Mouse (Mus musculus) forebrain, embryonic 13.5 days (tissue): ENCODE measurements around the gene Med13l. TPM values are rescaled to one million over a fixed set of nuclear protein-coding genes. Genes with fewer than 3 reads are reported as not detected.
A peak's percentile ranks its signal among the peaks of the same experiment; 100 is the strongest.

Experiments
- ATAC-seq: fragments of 200-750 bp; cut with Nextera tagmentation; 2 replicates; pipeline ENCODE4 v1.8.0; 2017
- H3K27ac ChIP-seq: fragments of 300-500 bp; sonication (generic); 2 replicates; pipeline ENCODE4 v1.5.1; 2015; ENCODE audit warnings: inconsistent platforms, mild to moderate bottlenecking, moderate library complexity
- H3K27me3 ChIP-seq: fragments of 300-500 bp; sonication (generic); 2 replicates; pipeline ENCODE4 v1.6.1; 2015; ENCODE audit warnings: mild to moderate bottlenecking, inconsistent platforms
- H3K36me3 ChIP-seq: fragments of 300-500 bp; sonication (generic); 2 replicates; pipeline ENCODE4 v1.6.1; 2015; ENCODE audit warnings: mild to moderate bottlenecking, inconsistent platforms; ENCODE audit not compliant: poor library complexity, severe bottlenecking
- H3K4me1 ChIP-seq: fragments of 300-500 bp; sonication (generic); 2 replicates; pipeline ENCODE4 v1.6.1; 2015; ENCODE audit warnings: inconsistent platforms
- H3K4me2 ChIP-seq: fragments of 300-500 bp; sonication (generic); 2 replicates; pipeline ENCODE4 v1.6.1; 2015; ENCODE audit warnings: inconsistent platforms, mild to moderate bottlenecking, moderate library complexity
- H3K4me3 ChIP-seq: fragments of 300-500 bp; sonication (generic); 2 replicates; pipeline ENCODE4 v1.5.1; 2015; ENCODE audit warnings: mild to moderate bottlenecking, inconsistent platforms
- H3K9ac ChIP-seq: fragments of 300-500 bp; sonication (generic); 2 replicates; pipeline ENCODE4 v1.6.1; 2015; ENCODE audit warnings: mild to moderate bottlenecking, inconsistent platforms
- H3K9me3 ChIP-seq: fragments of 300-500 bp; sonication (generic); replicated peaks from 2 replicates; pipeline ENCODE4 v1.6.1; 2016; ENCODE audit warnings: inconsistent platforms
- WGBS: fragments of 180-500 bp; shearing (Covaris S2); methylation state at CpG from one replicate; pipeline ENCODE4 v1.1.7; 2015; 5-methylcytosine and 5-hydroxymethylcytosine counted together
- polyA plus RNA-seq: library from polyadenylated mRNA; unstranded; fragments of >200 nt; fragmentation: Nextera tagmentation; extraction: Ambion mirVana; gene quantifications from 2 replicates; pipeline ENCODE4 v1.2.1, GENCODE M21; 2015

Gene Med13l
- polyA plus RNA-seq, 1 experiment from 2014 or later = 17.8 TPM

- H3K27me3 ChIP-seq = no peaks in the 10 kb centered on the region
- H3K4me3 ChIP-seq = no peak overlapping the region
- H3K36me3 ChIP-seq = no peaks in the 10 kb centered on the region
- H3K9ac ChIP-seq = no peak overlapping the region
- H3K27ac ChIP-seq = peak overlapping the region; percentile 22; the same call in 1 of the 2 replicates
- ATAC-seq = peak; percentile 30; the same call in 1 of the 2 replicates
- peaks cover 52% of the 10 kb centered on the region for H3K4me1 ChIP-seq
- H3K4me2 ChIP-seq = no peak overlapping the region
- WGBS = 67% methylated on average over 7 of the region's 7 CpGs
- H3K9me3 ChIP-seq = no peaks in the 10 kb centered on the region
Observed at GRCm38 (mm10) chr5:118691710-118692040, 131.2 kb downstream of the Med13l start.

DNA sequence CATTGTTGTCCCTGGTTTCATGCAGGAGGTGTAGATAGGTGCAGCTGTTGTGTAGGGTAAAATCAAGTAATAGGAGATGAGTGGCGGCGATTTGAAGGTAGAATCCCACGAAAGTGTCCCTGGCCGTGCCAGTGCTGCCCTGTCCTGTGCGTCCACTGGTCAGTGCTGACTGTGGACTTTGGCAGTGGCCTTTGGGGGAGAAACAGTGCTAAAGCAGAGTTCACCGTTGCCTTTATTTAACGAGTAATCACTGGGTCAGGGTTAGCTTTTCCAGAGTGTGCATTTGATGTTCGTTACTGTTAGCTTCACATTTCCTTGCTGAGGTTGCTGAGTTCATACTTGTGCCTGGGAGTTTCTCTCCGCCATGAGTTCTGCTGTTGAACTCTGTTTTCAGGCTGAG is 133.5 kb downstream of the Med13l start:
- Histone ChIP-seq H3K4me1 (peaks cover 40% of the 10 kb centered on the region), H3K9ac (no peak overlapping the region), H3K9me3 (no peaks in the 10 kb centered on the region), H3K36me3 (no peaks in the 10 kb centered on the region), H3K4me2 (no peak overlapping the region), H3K27me3 (no peaks in the 10 kb centered on the region), H3K4me3 (no peak overlapping the region), H3K27ac (no peak overlapping the region)
- 85% methylated on average over 9 of the region's 9 CpGs for WGBS
- no peak for ATAC-seq

- Histone ChIP-seq H3K36me3 (no peaks in the 10 kb centered on the region), H3K9ac (no peak overlapping the region), H3K9me3 (no peaks in the 10 kb centered on the region), H3K4me3 (no peak overlapping the region), H3K4me1 (peaks cover 52% of the 10 kb centered on the region), H3K4me2 (no peak overlapping the region), H3K27me3 (no peaks in the 10 kb centered on the region), H3K27ac (no peak overlapping the region)
- WGBS = 92% methylated on average over 7 of the region's 7 CpGs
- ATAC-seq = no peak
Observed at GRCm38 (mm10) chr5:118697073-118697472, 136.6 kb downstream of the Med13l start.

DNA sequence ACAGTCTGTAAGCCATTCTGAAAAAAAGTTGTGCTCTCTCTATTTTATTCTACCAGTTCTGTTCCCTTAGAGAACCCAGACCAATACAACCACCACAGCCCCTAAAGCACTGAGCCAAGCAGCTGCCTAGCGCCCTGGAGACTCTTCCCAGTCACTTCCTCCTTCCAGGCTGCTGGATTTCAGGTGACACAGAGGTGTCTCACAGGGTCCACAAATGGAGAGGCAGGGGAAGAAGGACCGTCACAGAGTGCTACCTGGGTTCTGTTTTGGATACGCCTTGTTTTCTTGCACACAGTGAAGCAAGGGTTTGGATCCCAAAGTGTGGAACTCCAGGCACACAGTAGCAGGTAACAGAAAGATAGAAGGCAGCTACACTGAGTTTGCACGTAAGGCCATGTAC is 140.5 kb downstream of the Med13l start:
- H3K9me3 ChIP-seq = no peaks in the 10 kb centered on the region
- H3K27ac ChIP-seq = no peak overlapping the region
- no peak overlapping the region for H3K4me3 ChIP-seq
- no peak overlapping the region for H3K4me2 ChIP-seq
- no peaks in the 10 kb centered on the region for H3K36me3 ChIP-seq
- H3K9ac ChIP-seq = no peak overlapping the region
- WGBS = 88% methylated on average over 4 of the region's 4 CpGs
- H3K27me3 ChIP-seq = no peaks in the 10 kb centered on the region
- peaks cover 73% of the 10 kb centered on the region for H3K4me1 ChIP-seq
- no peak for ATAC-seq

DNA sequence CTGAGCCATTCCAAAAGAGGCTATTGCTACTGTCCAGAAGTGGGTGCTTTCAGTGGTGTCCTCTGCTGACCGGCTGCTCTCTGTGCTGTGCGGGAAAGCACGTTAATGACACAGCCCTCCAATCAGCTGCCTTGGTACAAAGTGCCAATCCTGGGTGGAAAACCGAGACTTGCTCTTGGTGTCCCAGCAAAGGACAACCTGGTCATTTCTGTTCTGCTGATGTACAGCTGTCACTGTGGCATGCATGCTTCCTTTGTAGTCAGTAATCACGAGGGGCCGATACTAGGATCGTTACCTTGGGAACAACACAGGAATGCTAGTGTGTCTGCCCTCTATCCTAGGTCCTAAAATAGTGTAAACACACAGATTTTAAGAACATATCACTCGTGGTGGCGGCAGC is 142.2 kb downstream of the Med13l start:
- H3K9ac ChIP-seq = no peak overlapping the region
- no peak overlapping the region for H3K27ac ChIP-seq
- peaks cover 76% of the 10 kb centered on the region for H3K4me1 ChIP-seq
- no peaks in the 10 kb centered on the region for H3K27me3 ChIP-seq
- no peak overlapping the region for H3K4me3 ChIP-seq
- no peaks in the 10 kb centered on the region for H3K36me3 ChIP-seq
- no peak for ATAC-seq
- WGBS = 17% methylated on average over 9 of the region's 9 CpGs
- no peak overlapping the region for H3K4me2 ChIP-seq
- H3K9me3 ChIP-seq = no peaks in the 10 kb centered on the region

- Histone ChIP-seq H3K4me3 (no peak overlapping the region), H3K4me1 (peaks cover 90% of the 10 kb centered on the region), H3K36me3 (no peaks in the 10 kb centered on the region), H3K4me2 (no peak overlapping the region), H3K27me3 (no peaks in the 10 kb centered on the region), H3K9me3 (no peaks in the 10 kb centered on the region), H3K27ac (no peak overlapping the region), H3K9ac (no peak overlapping the region)
- no peak for ATAC-seq
- WGBS = 79% methylated on average over 3 of the region's 3 CpGs
Observed at GRCm38 (mm10) chr5:118704148-118704547, 143.7 kb downstream of the Med13l start.

- Histone ChIP-seq H3K9ac (no peak overlapping the region), H3K9me3 (no peaks in the 10 kb centered on the region), H3K4me1 (peaks cover 94% of the 10 kb centered on the region), H3K27me3 (no peaks in the 10 kb centered on the region), H3K27ac (0 out of 2 replicates have a peak overlapping the region, but pooled peaks have one; percentile 83), H3K4me2 (no peak overlapping the region), H3K36me3 (no peaks in the 10 kb centered on the region), H3K4me3 (no peak overlapping the region)
- whole genome bisulfite sequencing = 86% methylated on average over 9 of the region's 9 CpGs
- no peak for ATAC-seq
Observed at GRCm38 (mm10) chr5:118704960-118705359, 144.5 kb downstream of the Med13l start.

DNA sequence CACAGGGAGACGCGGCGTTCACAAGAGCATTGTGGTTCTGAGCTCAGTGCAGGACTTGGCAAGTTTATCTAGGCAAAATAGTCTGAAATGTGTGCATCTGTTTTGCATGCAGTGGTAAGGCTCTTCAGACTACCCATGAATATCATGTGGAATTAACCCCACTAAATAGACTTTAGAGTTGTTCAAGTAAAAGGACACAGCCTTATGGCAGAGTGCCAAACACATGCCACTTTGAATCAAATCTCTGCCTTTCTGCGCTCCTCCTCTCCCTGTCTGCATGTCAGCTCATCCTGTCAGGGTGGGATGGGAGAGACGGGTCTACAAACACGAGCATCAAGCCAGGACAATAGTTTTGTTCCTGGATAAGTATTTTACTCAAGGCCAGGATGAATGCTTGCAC is 145.5 kb downstream of the Med13l start:
- Histone ChIP-seq H3K27me3 (no peaks in the 10 kb centered on the region), H3K4me3 (no peak overlapping the region), H3K4me2 (peak overlapping the region; percentile 2), H3K4me1 (peaks cover 95% of the 10 kb centered on the region), H3K9me3 (no peaks in the 10 kb centered on the region), H3K36me3 (no peaks in the 10 kb centered on the region), H3K27ac (peak overlapping the region; percentile 83), H3K9ac (no peak overlapping the region)
- ATAC-seq = peak; percentile 55
- WGBS = 30% methylated on average over 6 of the region's 6 CpGs

DNA sequence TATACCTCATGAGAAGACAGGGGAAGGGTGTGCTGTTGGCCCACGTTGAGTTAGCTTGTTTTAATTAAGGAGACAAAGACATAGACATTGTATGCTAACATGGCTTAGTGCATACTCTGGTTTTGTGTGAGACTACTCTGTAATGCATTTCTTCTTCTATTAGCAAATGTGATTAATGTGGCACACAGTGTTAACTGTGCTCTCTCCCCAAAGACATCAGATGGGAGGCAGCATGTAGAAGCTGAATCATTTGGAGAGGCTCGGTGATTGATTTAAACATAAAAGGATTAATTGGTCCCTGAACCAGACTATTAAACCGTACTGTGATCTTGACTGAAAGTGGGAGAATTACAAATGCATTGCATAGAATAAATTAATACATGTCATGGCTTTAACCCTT is 145.9 kb downstream of the Med13l start:
- 9% methylated on average over 3 of the region's 3 CpGs for WGBS
- peak; percentile 60 for ATAC-seq
- Histone ChIP-seq H3K4me1 (peaks cover 95% of the 10 kb centered on the region), H3K27me3 (no peaks in the 10 kb centered on the region), H3K4me3 (no peak overlapping the region), H3K9me3 (no peaks in the 10 kb centered on the region), H3K36me3 (no peaks in the 10 kb centered on the region), H3K9ac (no peak overlapping the region), H3K27ac (peak overlapping the region; percentile 83), H3K4me2 (peak overlapping the region; percentile 2)

GRCm38 (mm10) chr5:118707501-118707900 is 147.0 kb downstream of the Med13l start:
- Histone ChIP-seq H3K27me3 (no peaks in the 10 kb centered on the region), H3K9me3 (no peaks in the 10 kb centered on the region), H3K4me1 (peaks cover 95% of the 10 kb centered on the region), H3K36me3 (no peaks in the 10 kb centered on the region), H3K4me2 (no peak overlapping the region), H3K4me3 (no peak overlapping the region), H3K9ac (no peak overlapping the region), H3K27ac (no peak overlapping the region)
- WGBS = 41% methylated on average over 5 of the region's 5 CpGs
- ATAC-seq = no peak

DNA sequence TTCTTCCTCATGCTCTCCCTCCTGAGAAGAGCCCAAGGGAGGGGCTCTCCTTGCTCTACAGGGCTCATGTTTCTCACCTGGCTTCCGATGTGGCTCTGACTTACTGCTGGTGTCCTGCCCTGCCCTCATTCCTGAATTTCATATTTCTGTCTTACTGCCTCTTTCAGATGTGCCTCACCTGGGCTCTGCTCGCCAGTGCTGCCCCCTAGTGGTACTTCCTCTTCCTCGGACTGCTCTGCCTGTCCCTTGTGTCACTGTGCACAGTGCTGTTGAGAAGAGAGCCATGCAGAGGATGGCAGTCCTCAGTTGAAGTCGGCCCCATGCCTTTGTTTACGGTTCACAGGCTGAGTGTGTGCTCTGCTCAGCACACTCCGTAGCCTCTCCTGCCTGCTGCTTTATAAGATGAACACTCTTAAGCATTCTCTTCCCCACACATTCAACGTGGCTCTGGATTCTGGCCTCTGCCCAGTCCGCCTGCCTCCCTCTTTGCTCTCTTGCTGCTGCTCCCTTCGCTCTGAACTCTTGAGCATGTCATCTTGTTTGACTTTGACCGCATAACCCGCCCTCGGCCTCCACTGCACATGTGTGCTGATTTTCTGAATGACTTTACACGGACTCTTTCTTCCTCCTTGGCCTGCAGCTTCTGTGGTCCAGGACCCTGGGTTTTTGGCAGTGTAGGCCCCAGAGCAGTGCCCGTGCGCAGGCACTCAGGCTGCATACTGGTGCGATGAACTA is 147.9 kb downstream of the Med13l start:
- Histone ChIP-seq H3K27me3 (no peaks in the 10 kb centered on the region), H3K4me3 (no peak overlapping the region), H3K36me3 (no peaks in the 10 kb centered on the region), H3K9me3 (no peaks in the 10 kb centered on the region), H3K27ac (no peak overlapping the region), H3K9ac (no peak overlapping the region), H3K4me2 (no peak overlapping the region), H3K4me1 (peaks cover 92% of the 10 kb centered on the region)
- 62% methylated on average over 16 of the region's 16 CpGs for WGBS
- peak; percentile 53 for ATAC-seq

GRCm38 (mm10) chr5:118709847-118710251 is 149.4 kb downstream of the Med13l start:
- Histone ChIP-seq H3K9me3 (no peaks in the 10 kb centered on the region), H3K4me2 (no peak overlapping the region), H3K4me3 (no peak overlapping the region), H3K36me3 (no peaks in the 10 kb centered on the region), H3K27me3 (no peaks in the 10 kb centered on the region), H3K27ac (peak overlapping the region; percentile 31; the same call in 1 of the 2 replicates), H3K9ac (no peak overlapping the region; the same call in 1 of the 2 replicates), H3K4me1 (peaks cover 82% of the 10 kb centered on the region)
- 67% methylated on average over 7 of the region's 7 CpGs for WGBS
- ATAC-seq = no peak

- Histone ChIP-seq H3K27ac (peak overlapping the region; percentile 38; the same call in 1 of the 2 replicates), H3K4me2 (no peak overlapping the region), H3K9me3 (no peaks in the 10 kb centered on the region), H3K27me3 (no peaks in the 10 kb centered on the region), H3K4me3 (no peak overlapping the region), H3K4me1 (peaks cover 60% of the 10 kb centered on the region), H3K36me3 (no peaks in the 10 kb centered on the region), H3K9ac (no peak overlapping the region)
- WGBS = 76% methylated on average over 7 of the region's 7 CpGs
- peak; percentile 30; the same call in 1 of the 2 replicates for ATAC-seq
Observed at GRCm38 (mm10) chr5:118715518-118715917, 155.0 kb downstream of the Med13l start.
